Mouse (Mus musculus) lung, adult 2 months (tissue): ENCODE measurements around the gene C1qtnf2. TPM values are rescaled to one million over a fixed set of nuclear protein-coding genes. Genes with fewer than 3 reads are reported as not detected.

Source experiments
- DNase-seq: peaks from one replicate; pipeline ENCODE4 v3.0.0; 2022
- H3K4me1 ChIP-seq: fragments of 200-500 bp; 2 replicates; pipeline ENCODE4 v1.6.1; 2011; ENCODE audit warnings: low read length; ENCODE audit not compliant: control insufficient read depth, insufficient read depth
- H3K4me3 ChIP-seq: fragments of 200-500 bp; replicated peaks from 2 replicates; pipeline ENCODE3; 2011; ENCODE audit warnings: low read depth, mild to moderate bottlenecking, control low read depth, low read length; ENCODE audit errors: extremely low read depth
- CTCF ChIP-seq: fragments of 200-500 bp; IDR thresholded peaks from 2 replicates; pipeline ENCODE4 v1.5.1; 2011; ENCODE audit warnings: mild to moderate bottlenecking, low read length, control low read depth; ENCODE audit not compliant: insufficient read depth
- POLR2A ChIP-seq: fragments of 200-500 bp; IDR thresholded peaks from 2 replicates; pipeline ENCODE4 v1.6.1; 2011; ENCODE audit warnings: low read depth, mild to moderate bottlenecking, control low read depth, low read length, borderline replicate concordance; ENCODE audit errors: extremely low read depth
- WGBS: fragments of 180-500 bp; shearing (Covaris S2); methylation state at CpG from one replicate; pipeline ENCODE4 v1.1.7; 2018; 5-methylcytosine and 5-hydroxymethylcytosine counted together
- polyA plus RNA-seq: library from polyadenylated mRNA; depleted of rRNA; stranded (reverse); fragments of >200 nt; gene quantifications from 2 replicates; pipeline ENCODE4 v1.2.3, GENCODE M21; 2012

The C1qtnf2 gene
- polyA plus RNA-seq, 1 experiment: 62.4 TPM

GRCm38 (mm10) chr11:43501256-43501655, 27.2 kb downstream of the C1qtnf2 start:
- WGBS: 78% methylated on average over 6 of the region's 6 CpGs
- Histone ChIP-seq H3K4me3 (no peak overlapping the region), H3K4me1 (no peaks in the 10 kb centered on the region)
- no peak for TF ChIP-seq CTCF
- TF ChIP-seq POLR2A: no peak
- DNase-seq: no peak

GRCm38 (mm10) chr11:43505188-43505587, 31.1 kb downstream of the C1qtnf2 start:
- no peak overlapping the region for H3K4me3 ChIP-seq
- DNase-seq: no peak
- no peaks in the 10 kb centered on the region for H3K4me1 ChIP-seq
- no peak for TF ChIP-seq CTCF
- no peak for TF ChIP-seq POLR2A
- WGBS: 88% methylated on average over 7 of the region's 7 CpGs

- WGBS: 70% methylated on average over 6 of the region's 6 CpGs
- H3K4me1 ChIP-seq: no peaks in the 10 kb centered on the region
- TF ChIP-seq CTCF (no peak), POLR2A (no peak)
- DNase-seq: no peak
- no peak overlapping the region for H3K4me3 ChIP-seq
Measured at GRCm38 (mm10) chr11:43507976-43508375, 33.9 kb downstream of the C1qtnf2 start.

GRCm38 (mm10) chr11:43509878-43510277, 35.8 kb downstream of the C1qtnf2 start:
- H3K4me3 ChIP-seq: no peak overlapping the region
- no peak for DNase-seq
- H3K4me1 ChIP-seq: no peaks in the 10 kb centered on the region
- TF ChIP-seq CTCF (no peak), POLR2A (no peak)
- WGBS: 96% methylated on average over 5 of the region's 5 CpGs

GRCm38 (mm10) chr11:43512661-43513190, 38.6 kb downstream of the C1qtnf2 start:
- WGBS: 66% methylated on average over 2 of the region's 2 CpGs
- DNase-seq: no peak
- Histone ChIP-seq H3K4me3 (no peak overlapping the region), H3K4me1 (no peaks in the 10 kb centered on the region)
- TF ChIP-seq POLR2A (no peak), CTCF (no peak)

- WGBS: 38% methylated on average over 8 of the region's 8 CpGs
- no peak overlapping the region for H3K4me3 ChIP-seq
- no peaks in the 10 kb centered on the region for H3K4me1 ChIP-seq
- no peak for TF ChIP-seq POLR2A
- peak; percentile 77 for TF ChIP-seq CTCF
- DNase-seq: peak; percentile 48
Measured at GRCm38 (mm10) chr11:43516344-43517021, 42.4 kb downstream of the C1qtnf2 start.

GRCm38 (mm10) chr11:43517641-43518040, 43.6 kb downstream of the C1qtnf2 start:
- Histone ChIP-seq H3K4me1 (no peaks in the 10 kb centered on the region), H3K4me3 (no peak overlapping the region)
- TF ChIP-seq POLR2A (no peak), CTCF (no peak)
- no peak for DNase-seq
- 93% methylated on average over 11 of the region's 11 CpGs for WGBS

- DNase-seq: no peak
- H3K4me3 ChIP-seq: no peak overlapping the region
- no peaks in the 10 kb centered on the region for H3K4me1 ChIP-seq
- TF ChIP-seq POLR2A (no peak), CTCF (no peak)
Measured at GRCm38 (mm10) chr11:43518086-43518485, 44.0 kb downstream of the C1qtnf2 start.

GRCm38 (mm10) chr11:43518821-43519220, 44.7 kb downstream of the C1qtnf2 start:
- Histone ChIP-seq H3K4me3 (no peak overlapping the region), H3K4me1 (no peaks in the 10 kb centered on the region)
- no peak for TF ChIP-seq CTCF
- TF ChIP-seq POLR2A: no peak
- no peak for DNase-seq

- 92% methylated on average over 3 of the region's 3 CpGs for WGBS
- Histone ChIP-seq H3K4me1 (no peaks in the 10 kb centered on the region), H3K4me3 (no peak overlapping the region)
- TF ChIP-seq POLR2A: no peak
- TF ChIP-seq CTCF: no peak
- no peak for DNase-seq
Measured at GRCm38 (mm10) chr11:43520521-43520920, 46.4 kb downstream of the C1qtnf2 start.
